Mouse (Mus musculus) limb, embryonic 11.5 days (tissue): ENCODE measurements around the gene Aars. TPM values are rescaled to one million over a fixed set of nuclear protein-coding genes. Genes with fewer than 3 reads are reported as not detected.
A peak's percentile ranks its signal among the peaks of the same experiment; 100 is the strongest.
"Not testable (repeated sequence)": the region's sequence is repeated elsewhere in the genome, so short reads cannot be mapped to it uniquely, and the experiment has no call there.

ENCODE experiments used
- ATAC-seq: fragments of 200-750 bp; cut with Nextera tagmentation; 2 replicates; pipeline ENCODE4 v1.8.0; 2017; ENCODE audit warnings: low read depth; ENCODE audit not compliant: insufficient number of reproducible peaks, low FRiP score, low TSS enrichment
- DNase-seq: peaks from one replicate; pipeline ENCODE4 v3.0.0-alpha.2; 2015; ENCODE audit warnings: low spot score
- H3K27ac ChIP-seq: fragments of 300-500 bp; sonication (generic); replicated peaks from 2 replicates; pipeline ENCODE4 v1.5.1; 2014; ENCODE audit warnings: low read depth, mild to moderate bottlenecking, low read length
- H3K27me3 ChIP-seq: fragments of 300-500 bp; sonication (generic); 2 replicates; pipeline ENCODE4 v1.6.1; 2014; ENCODE audit warnings: mild to moderate bottlenecking, low read length, mixed read lengths; ENCODE audit not compliant: control insufficient read depth, insufficient read depth
- H3K36me3 ChIP-seq: fragments of 300-500 bp; sonication (generic); 2 replicates; pipeline ENCODE4 v1.6.1; 2014; ENCODE audit warnings: mild to moderate bottlenecking, low read length, moderate library complexity, mixed read lengths; ENCODE audit not compliant: control insufficient read depth, insufficient read depth
- H3K4me1 ChIP-seq: fragments of 300-500 bp; sonication (generic); 2 replicates; pipeline ENCODE4 v1.6.1; 2014; ENCODE audit warnings: low read length, mixed read lengths; ENCODE audit not compliant: control insufficient read depth, insufficient read depth
- H3K4me2 ChIP-seq: fragments of 300-500 bp; sonication (generic); 2 replicates; pipeline ENCODE4 v1.6.1; 2014; ENCODE audit warnings: low read depth, mild to moderate bottlenecking, moderate library complexity; ENCODE audit not compliant: severe bottlenecking
- H3K4me3 ChIP-seq: fragments of 300-500 bp; sonication (generic); 2 replicates; pipeline ENCODE4 v1.5.1; 2014; ENCODE audit warnings: low read depth, low read length
- H3K9ac ChIP-seq: fragments of 300-500 bp; sonication (generic); 2 replicates; pipeline ENCODE4 v1.6.1; 2014; ENCODE audit warnings: mild to moderate bottlenecking, low read length
- H3K9me3 ChIP-seq: fragments of 300-500 bp; sonication (generic); 2 replicates; pipeline ENCODE4 v1.6.1; 2016; ENCODE audit warnings: low read length; ENCODE audit not compliant: control insufficient read depth
- WGBS: fragments of 180-500 bp; shearing (Covaris S2); extraction: QIAGEN DNeasy Blood & Tissue Kit; methylation state at CpG from one replicate; pipeline ENCODE4 v1.1.7; 2014; 5-methylcytosine and 5-hydroxymethylcytosine counted together
- polyA plus RNA-seq: library from polyadenylated mRNA; unstranded; fragments of >200 nt; fragmentation: Nextera tagmentation; extraction: Ambion mirVana; gene quantifications from 2 replicates; pipeline ENCODE4 v1.2.1, GENCODE M21; 2014

The Aars gene
- 66.1 and 78.4 TPM in 2 replicates for polyA plus RNA-seq

DNA sequence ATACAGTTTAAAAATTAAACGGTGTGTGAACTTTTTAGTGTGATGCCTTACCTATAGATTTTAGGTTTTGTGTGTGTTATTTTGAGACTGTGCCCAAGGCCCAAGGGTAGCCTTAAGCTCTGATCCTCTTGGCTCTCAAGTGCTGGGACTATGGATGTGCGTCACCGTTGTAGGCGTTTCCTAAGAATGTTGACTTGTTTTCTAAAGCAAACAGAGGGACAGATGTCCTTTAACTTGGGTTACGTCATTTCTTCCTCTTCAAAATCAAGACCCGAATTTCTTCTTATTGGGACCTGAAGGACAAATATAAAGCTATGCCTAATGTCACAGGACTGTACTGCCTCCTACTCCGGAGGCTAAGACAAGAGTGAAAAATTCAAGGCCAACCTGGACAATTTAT lies at the start of gene Aars:
TSS of gene Aars (plus strand) at position 229 of the 400 bp plus-strand sequence.
- Histone ChIP-seq H3K4me3 (peak within 1 kb of the TSS; percentile 67), H3K27me3 (no peaks in the 10 kb centered on the region), H3K4me1 (peaks cover 8% of the 10 kb centered on the region), H3K27ac (peak within 1 kb of the TSS; percentile 68), H3K9me3 (no peaks in the 10 kb centered on the region), H3K36me3 (peaks cover 8% of the 10 kb centered on the region; the same call in 1 of the 2 replicates), H3K4me2 (peak within 1 kb of the TSS; percentile 68), H3K9ac (peak within 1 kb of the TSS; percentile 75)
- ATAC-seq (no peak), DNase-seq (no peak)
- WGBS: 97% methylated on average over 7 of the region's 7 CpGs

DNA sequence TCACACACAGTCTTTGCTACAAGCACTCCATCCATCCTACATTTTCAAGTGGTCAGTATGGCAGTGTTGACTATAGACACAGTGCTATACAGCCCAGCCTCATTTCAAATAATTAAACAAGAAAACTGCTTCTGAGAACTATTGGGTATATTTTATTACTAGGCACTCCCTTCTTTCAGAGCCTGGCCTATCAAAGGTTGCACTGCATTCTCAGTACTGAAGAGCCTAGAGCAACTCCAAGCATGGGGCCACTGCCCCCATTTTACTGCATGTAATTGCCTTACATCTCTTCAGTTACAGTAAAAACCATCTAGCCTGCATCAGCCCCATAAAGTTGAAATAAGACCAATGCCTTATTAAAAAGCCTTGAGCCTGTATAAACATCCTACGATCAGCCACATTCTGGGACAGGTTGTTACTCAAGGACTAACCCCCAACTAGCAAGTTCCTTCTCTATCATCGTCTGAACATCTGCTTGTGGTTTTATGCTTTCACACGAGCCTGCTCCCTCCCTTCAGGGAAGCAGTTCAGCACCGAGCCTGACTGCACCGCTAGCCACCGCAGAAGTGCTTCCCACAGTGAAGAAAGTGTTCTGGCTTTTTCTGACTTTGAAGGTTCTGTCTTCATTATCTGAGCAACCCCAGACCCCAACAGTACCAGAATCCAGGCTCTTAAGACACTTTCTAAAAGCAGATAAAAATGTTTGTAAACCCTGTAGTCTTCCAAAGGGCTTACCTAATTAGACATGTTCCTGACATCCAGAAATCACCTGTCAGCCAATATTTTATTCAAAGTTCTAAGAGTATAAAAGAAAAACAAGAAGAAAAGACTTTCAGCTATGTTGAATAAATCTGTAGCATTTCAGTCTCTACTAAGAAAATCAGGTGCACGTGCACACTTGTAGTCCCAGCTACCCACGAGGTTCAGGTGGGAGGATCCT lies 44.9 kb upstream of the Aars start:
- Histone ChIP-seq H3K4me2 (no peak overlapping the region), H3K4me1 (no peaks in the 10 kb centered on the region), H3K27me3 (no peaks in the 10 kb centered on the region), H3K27ac (no peak overlapping the region), H3K36me3 (peaks cover 27% of the 10 kb centered on the region), H3K9me3 (no peaks in the 10 kb centered on the region), H3K4me3 (no peak overlapping the region), H3K9ac (no peak overlapping the region)
- no peak for DNase-seq
- WGBS: 85% methylated on average over 8 of the region's 8 CpGs
- no peak for ATAC-seq

DNA sequence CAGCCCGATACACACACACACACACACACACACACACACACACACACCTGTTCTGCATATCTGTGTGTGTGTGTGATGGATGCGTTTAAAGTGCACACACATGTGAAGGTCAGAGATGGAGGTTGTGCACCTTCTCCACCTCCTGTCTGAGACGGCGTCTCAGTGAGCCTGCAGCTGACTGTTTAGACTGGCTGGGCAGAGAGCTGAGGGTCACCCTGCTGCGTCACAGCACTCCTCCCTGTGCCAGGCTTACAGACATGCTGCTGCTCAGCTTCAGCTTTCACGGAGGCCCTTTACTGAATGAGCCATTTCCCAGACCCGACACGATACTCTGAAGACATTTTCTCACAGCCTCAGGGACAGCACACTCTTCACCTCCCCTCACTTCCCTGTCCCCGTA lies 42.9 kb upstream of the Aars start:
- H3K4me1 ChIP-seq: no peaks in the 10 kb centered on the region
- H3K27me3 ChIP-seq: no peaks in the 10 kb centered on the region
- H3K9me3 ChIP-seq: no peaks in the 10 kb centered on the region
- H3K4me3 ChIP-seq: no peak overlapping the region
- 86% methylated on average over 9 of the region's 9 CpGs for WGBS
- ATAC-seq: no peak
- H3K27ac ChIP-seq: no peak overlapping the region
- H3K4me2 ChIP-seq: no peak overlapping the region
- no peak overlapping the region for H3K9ac ChIP-seq
- DNase-seq: no peak
- H3K36me3 ChIP-seq: peaks cover 18% of the 10 kb centered on the region

DNA sequence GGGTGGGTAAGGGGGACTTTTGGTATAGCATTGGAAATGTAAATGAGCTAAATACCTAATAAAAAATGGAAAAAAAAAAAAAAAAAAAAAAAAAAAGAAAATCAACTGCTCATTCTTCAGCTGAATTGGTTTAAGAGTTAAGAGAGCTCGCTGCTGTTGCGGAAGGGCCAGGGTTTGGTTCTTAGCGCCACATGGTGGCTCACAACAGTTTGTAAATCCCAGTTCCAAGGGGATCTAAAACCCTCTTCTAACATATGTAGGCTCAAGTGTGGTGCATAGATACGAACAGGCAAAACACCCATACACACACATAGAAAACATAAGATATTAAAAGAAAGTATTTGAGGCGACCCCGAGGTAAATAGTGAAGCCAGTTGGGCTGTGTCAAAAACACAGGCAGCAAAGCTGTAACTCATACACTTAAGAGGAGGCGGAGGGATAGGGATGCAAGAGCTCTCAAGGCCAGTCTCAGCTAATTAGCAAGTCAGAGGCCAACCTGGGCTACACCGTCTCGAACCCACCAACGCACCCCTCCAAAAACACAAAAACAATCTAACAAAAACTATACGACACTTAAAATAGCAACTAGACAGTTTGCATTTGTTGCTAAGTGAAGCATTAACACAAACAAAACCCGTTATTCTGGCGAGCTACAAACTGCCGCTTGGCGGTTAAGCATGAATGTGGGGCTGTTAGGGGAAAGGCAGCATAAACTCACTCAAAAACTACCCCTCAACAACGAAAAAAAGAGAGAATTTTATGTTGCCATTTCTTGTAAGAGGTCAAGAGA lies 36.1 kb upstream of the Aars start:
- ATAC-seq: no peak
- 37% methylated on average over 16 of the region's 16 CpGs for WGBS
- no peaks in the 10 kb centered on the region; the same call in 1 of the 2 replicates for H3K36me3 ChIP-seq
- H3K4me3 ChIP-seq: peak overlapping the region; percentile 90
- 0 out of 2 replicates have a peak overlapping the region, but pooled peaks have one; percentile 55 for H3K27ac ChIP-seq
- DNase-seq: no peak
- no peaks in the 10 kb centered on the region for H3K9me3 ChIP-seq
- H3K27me3 ChIP-seq: no peaks in the 10 kb centered on the region
- peaks cover 5% of the 10 kb centered on the region; the same call in 1 of the 2 replicates for H3K4me1 ChIP-seq
- H3K4me2 ChIP-seq: peak overlapping the region; percentile 71
- H3K9ac ChIP-seq: peak overlapping the region; percentile 84

DNA sequence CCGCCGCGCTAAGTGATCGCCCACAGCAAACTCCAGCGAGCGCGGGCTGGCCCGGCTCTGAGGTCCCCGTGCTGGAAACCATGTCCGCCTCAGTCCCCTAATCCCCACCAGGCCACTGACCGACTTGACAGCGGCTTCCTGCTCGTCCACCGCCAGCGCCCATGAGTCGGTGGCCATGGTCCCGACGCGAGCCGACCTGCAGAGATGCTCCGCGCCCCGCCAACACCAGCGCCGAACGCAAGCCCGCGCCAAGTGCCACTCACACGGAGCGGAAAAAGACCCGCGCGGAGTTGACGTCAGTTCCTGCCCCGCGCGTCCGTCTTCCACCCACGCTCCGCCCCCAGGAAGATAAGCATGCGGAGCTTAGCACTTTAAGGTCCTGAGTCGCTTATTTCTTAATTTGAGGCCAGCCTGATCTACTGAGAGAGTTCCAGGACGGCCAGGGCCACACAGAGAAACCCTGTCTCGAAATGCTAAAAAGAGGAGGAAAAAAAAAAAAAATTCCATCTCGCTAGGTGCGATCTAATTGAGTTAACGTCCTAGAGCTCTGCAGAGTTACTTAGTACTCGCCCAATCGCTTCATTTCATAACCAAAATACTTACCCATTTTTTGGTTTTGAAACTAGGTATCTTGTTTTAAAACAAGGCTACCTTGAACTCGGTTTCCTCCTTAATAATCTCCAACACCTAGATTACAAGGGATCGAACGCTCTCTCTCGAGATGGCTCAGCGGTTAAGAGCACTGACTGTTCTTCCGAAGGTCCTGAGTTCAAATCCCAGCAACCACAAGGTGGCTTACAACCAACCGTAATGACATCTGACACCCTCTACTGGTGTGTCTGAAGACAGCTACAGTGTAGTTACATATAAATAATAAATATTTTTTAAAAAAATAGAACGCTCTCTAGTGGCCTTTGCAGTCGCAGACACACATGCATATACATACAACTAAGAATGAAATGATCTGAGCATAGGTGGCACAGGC lies 35.1 kb upstream of the Aars start, which contains the start of gene Ddx19a:
TSS of gene Ddx19a (minus strand) at position 254 of the 985 bp plus-strand sequence.
- ATAC-seq (peak; percentile 84; the same call in 1 of the 2 replicates), DNase-seq (peak; percentile 88)
- H3K4me2 ChIP-seq: peak within 1 kb of the TSS; percentile 71
- peaks cover 5% of the 10 kb centered on the region; the same call in 1 of the 2 replicates for H3K4me1 ChIP-seq
- peak within 1 kb of the TSS; percentile 55; the same call in 1 of the 2 replicates for H3K27ac ChIP-seq
- peak within 1 kb of the TSS; percentile 90 for H3K4me3 ChIP-seq
- no peaks in the 10 kb centered on the region for H3K36me3 ChIP-seq
- H3K27me3 ChIP-seq: no peaks in the 10 kb centered on the region
- WGBS: 4% methylated on average over 58 of the region's 58 CpGs
- H3K9me3 ChIP-seq: no peaks in the 10 kb centered on the region
- peak within 1 kb of the TSS; percentile 84 for H3K9ac ChIP-seq

DNA sequence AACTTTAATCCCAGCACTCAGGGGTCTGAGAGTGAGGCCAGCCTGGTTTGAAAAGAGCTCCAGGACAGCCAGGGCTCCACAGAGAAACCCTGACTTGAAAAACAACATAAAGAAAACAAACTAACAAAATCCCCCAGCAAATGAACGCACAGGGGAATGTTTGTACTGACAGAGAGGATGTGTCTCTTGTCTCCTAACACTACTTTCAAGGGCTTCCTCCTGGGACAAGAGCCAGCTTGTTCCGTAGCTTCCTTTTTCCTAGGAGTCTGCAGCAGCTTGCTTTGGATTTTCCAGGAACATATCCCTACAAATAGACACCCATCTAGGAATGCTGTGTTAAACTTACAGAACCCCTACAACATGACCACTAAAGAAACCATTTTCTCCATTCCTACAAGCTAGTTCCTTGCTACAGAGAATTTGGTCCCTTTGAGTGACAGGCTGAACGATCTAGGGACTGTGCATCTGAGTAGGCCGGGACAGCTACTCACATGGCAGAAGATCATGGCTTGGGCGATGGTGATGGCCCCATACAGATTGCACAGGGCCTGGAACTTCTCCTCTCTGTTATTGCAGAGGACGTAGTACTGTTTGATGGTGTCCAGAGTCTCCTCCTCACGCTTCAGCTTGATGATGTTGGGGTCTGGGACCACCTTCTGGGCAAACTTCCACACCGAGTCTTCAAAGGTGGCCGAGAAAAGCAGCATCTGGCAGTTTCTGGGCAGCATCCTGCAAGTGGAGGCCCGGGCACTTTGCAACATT lies 22.5 kb upstream of the Aars start:
- ATAC-seq, H3K27ac ChIP-seq, H3K9ac ChIP-seq, H3K4me3 ChIP-seq, H3K36me3 ChIP-seq, H3K4me1 ChIP-seq, DNase-seq, H3K27me3 ChIP-seq, H3K4me2 ChIP-seq, H3K9me3 ChIP-seq: not testable (repeated sequence)
- 93% methylated on average over 8 of the region's 10 CpGs for WGBS

DNA sequence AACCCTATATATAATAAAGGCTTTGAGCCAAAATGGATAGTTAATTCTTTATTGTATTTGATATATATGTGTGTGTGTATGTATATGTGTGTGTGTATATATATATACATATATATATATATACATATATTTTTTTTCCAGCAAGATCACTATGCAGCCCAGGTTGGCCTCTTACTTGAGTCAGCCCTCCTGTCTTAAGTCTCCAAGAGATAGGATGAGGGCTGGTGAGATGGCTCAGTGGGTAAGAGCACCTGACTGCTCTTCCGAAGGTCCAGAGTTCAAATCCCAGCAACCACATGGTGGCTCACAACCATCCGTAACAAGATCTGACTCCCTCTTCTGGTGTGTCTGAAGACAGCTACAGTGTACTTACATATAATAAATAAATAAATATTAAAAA lies 6.3 kb upstream of the Aars start:
- H3K36me3 ChIP-seq, H3K4me1 ChIP-seq, H3K4me2 ChIP-seq, ATAC-seq, H3K27ac ChIP-seq, H3K9ac ChIP-seq, DNase-seq, H3K27me3 ChIP-seq, H3K9me3 ChIP-seq, H3K4me3 ChIP-seq: not testable (repeated sequence)
- 100% methylated on average over 1 of the region's 2 CpGs for WGBS
